12 mouse cellular contexts compared by ENCODE assay signal in genomic region chr19:47379141-47379540, GRCm38 (mm10).
A peak's percentile ranks its signal among the peaks of the same experiment; 100 is the strongest.
DNase-seq lines count a peak whose midpoint lies in the region; ATAC-seq and TF ChIP-seq lines count a peak whose summit lies in the region.
"Had no signal": no experiment of that assay in that cellular context is flagged by ENCODE, and none has a peak within 500 bp of the region (broad histone marks: within the 10 kb centered on the region; RNA-seq: fewer than 3 reads in every experiment).

No protein-coding gene starts in this region.

- no peaks in the 10 kb centered on the region for H3K36me3 ChIP-seq in testis, adult 2 months (ENCODE audit: control insufficient read depth, insufficient read depth, low read length)
- H3K36me3 ChIP-seq: forebrain, embryonic 12.5 days; heart, embryonic 15.5 days had no signal

- no peak for TF ChIP-seq CTCF in testis, adult 2 months (IDR thresholded peaks at IDR 0.05; ENCODE audit: control insufficient read depth, insufficient read depth, insufficient replicate concordance, low read depth, low read length)

- no peak overlapping the region for H3K27ac ChIP-seq in testis, adult 2 months (ENCODE audit: control insufficient read depth, insufficient read depth, low read depth, low read length)
- H3K27ac ChIP-seq: forebrain, embryonic 12.5 days; heart, embryonic 15.5 days had no signal

- TF ChIP-seq POLR2A in testis, adult 2 months (IDR thresholded peaks at IDR 0.05; ENCODE audit: control insufficient read depth, low read depth, low read length), result peak; percentile 26; the same call in 1 of the 2 replicates

- H3K4me1 ChIP-seq in testis, adult 2 months (ENCODE audit: control insufficient read depth, insufficient read depth, low read length), result no peaks in the 10 kb centered on the region

- H3K27me3 ChIP-seq in testis, adult 2 months (ENCODE audit: control insufficient read depth, insufficient read depth, low read length), result no peaks in the 10 kb centered on the region
- H3K27me3 ChIP-seq: forebrain, embryonic 12.5 days; heart, embryonic 15.5 days had no signal

- no peak overlapping the region for H3K4me3 ChIP-seq in testis, adult 2 months (ENCODE audit: control insufficient read depth, low read depth, low read length)
- H3K4me3 ChIP-seq: forebrain, embryonic 12.5 days; heart, embryonic 15.5 days had no signal

- ATAC-seq in monocyte, adult 5-6 weeks (replicated peaks; ENCODE audit: insufficient number of reproducible peaks, low FRiP score, low TSS enrichment, poor library complexity, severe bottlenecking), result no peak

- DNase-seq in heart, adult 11 months, result peak; percentile 95
- no peak for DNase-seq in heart, adult 8-10 months (ENCODE audit: low spot score)
- no peak for DNase-seq in testis, postnatal 10 days (ENCODE audit: low spot score)
- DNase-seq in liver, result peak; percentile 90
- no peak for DNase-seq in right cerebral cortex, postnatal 10 days (ENCODE audit: low spot score in 2 of 2)
- no peak for DNase-seq in cerebellum, adult 18-20 months
- DNase-seq: cerebellum, postnatal 14 days; kidney, adult 8-10 months had no signal

Comparison
In these comparisons a context has a peak if more than half of its experiments do, and no peak if none do; other contexts are left out.
1. DNase-seq: peak in heart, adult 11 months (single experiment) and liver (single experiment); none in heart, adult 8-10 months (single experiment), testis, postnatal 10 days (single experiment), right cerebral cortex, postnatal 10 days (0 of 2) and cerebellum, adult 18-20 months (0 of 2).